Mouse (Mus musculus): ENCODE results near the gene Adgrb2.

The Adgrb2 gene

DNA sequence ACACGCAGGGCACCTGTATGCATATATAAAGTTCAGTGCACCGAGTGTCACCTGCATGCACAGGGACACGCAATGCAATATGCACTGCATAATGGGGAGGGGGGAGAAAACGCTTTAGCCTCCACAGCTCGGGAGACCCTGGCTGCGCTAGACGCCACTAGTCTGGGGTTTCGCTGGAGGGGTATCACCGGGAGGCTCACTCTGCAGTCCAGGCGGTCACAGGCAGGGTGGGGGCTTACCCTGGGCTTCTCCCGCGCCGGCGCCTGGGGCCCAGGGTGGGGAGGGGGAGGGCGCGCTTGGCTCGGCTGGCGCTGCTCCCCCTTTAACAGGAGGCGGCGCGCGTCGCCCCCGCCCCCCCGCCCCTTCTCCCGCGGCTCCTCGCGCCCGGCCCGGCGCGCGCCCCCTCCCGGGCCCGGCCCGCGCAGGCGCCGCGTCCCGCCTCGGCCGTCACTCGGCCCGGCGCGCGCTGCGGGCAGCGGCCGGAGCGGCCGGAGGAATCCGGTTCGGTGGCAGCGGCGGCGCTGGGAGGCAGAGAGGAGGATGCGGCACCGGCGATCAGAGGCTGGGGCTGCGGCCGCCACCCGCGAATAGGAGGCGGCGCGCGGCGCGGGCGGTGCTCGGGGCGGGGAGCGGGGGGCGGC lies at the start of gene Adgrb2:
TSS of gene Adgrb2 (plus strand) at position 450 of the 641 bp plus-strand sequence.
- DNase-seq, result no peak

DNA sequence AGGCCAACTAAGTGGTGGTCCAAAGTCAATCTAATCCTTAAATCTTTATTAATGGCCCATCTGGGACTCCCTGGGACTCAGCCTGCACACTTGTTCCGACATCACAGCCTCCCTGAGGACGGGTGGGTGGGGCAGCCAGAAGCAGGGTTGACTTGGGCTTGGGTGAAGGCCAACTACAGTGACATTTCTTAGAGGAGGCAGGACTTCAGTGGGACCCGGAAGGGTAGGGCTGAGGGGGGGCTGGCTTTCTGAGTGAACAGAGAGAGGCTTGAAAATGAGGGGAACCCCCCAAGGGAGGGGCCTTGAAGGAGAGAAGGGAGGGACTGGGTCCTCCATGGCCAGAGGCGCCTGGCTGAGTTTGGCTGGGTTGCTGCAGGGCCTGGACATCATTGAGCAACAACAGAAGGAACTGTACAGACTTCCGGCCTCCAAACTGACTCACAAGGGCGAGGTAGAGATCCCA lies 33.3 kb upstream of the Adgrb2 start:
- DNase-seq, result no peak

DNA sequence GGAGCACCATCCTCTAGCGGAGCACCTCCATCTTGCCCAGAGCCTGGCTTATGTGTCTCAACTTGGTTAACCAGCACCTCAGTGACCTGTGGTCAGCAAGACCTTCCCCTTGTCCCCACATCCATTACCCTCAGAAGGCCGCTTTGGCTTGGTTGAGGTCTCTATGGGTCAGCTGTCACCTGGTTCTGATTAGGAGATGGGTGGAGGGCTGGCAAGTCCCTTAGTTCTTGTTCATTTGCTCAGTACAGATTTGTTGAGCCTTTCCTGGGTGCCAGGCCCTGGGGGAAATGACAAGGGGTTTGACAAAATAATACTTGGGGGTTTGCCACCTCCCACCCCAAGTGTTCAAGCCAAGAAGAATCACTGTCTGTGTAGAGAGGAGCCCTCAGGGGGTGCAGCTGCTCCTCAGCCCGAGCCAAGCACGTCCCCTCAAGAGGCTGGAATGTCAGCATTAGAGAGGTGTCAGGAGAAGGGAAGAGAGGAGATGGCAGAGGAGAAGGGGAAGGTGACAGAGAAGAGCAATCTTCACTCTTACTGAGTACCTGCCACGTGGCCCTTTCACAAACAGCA lies 32.3 kb upstream of the Adgrb2 start:
- DNase-seq, result no peak

DNA sequence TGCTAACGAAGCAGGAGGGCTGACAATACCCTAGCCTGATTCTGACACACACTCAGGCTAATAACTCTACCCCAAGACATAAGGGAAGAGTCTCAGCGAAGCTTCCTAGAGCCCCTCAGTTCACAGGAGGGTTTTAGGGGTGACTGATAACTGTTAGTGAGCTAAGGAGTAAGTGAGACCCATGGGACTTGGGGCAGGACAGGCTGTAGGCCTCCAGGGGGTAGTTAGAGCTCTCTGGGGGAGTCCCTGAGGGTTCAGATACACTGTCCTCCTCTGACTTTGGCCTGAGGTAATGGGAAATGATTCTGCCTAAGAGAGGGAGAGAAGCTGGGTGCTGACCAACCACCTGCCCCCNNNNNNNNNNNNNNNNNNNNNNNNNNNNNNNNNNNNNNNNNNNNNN lies 30.1 kb upstream of the Adgrb2 start:
- DNase-seq, result no peak

DNA sequence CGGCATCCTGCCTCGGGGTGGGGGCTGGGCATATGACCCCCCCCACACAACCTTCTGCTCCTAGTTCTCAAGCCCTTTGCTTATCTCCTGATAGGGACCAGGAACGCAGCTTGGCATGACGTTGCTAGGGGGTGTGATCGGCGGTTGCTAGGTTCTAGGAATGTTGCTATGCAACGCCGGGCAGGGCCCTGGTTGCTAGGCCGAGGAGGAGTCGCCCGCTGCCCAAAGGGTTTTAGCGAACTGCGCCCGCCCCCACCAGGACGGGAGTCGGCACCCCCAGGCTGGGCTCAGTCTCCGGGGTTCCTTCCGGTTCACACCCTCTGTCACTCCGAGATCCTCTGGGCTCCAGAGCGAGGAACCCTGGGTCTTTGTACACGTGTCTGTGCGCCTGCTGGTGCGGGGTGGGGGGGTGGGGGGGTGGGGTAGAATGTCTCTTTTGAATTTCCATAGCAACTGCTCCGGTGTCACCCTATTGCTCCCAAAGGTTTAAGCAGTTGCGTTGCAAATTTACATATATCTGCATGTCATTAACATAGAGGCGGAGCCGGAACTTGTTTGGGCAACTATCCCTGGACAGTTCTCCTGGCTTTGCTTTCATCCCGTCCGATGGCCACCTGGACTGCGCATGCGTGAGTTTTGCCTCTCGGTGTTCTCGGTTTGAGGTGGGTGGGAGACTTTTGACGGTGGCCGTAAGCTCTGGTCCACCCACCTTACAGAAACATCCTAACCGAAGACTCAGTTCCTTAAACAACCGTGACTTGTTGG lies 24.3 kb upstream of the Adgrb2 start:
- DNase-seq, result peak; percentile 46

DNA sequence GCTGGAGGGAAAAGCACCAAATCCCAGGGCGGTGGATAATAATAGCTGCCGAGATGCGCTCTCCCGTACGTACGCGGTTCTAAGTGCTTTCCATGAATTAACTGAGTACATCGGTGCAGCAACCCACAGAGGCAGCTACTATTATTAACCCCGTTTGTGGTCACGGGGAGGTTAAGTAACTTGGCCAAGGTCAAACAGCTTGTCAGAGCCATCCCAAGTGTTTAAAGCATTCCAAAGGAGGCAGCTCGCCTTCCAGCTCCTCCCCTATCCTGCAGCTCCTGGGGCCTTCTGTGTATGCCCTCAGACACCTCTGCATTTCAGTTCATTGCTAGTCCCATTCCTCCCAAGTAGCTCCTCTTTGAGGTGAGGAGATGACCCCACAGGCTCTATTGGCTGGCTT lies 19.4 kb upstream of the Adgrb2 start:
- DNase-seq, result no peak

DNA sequence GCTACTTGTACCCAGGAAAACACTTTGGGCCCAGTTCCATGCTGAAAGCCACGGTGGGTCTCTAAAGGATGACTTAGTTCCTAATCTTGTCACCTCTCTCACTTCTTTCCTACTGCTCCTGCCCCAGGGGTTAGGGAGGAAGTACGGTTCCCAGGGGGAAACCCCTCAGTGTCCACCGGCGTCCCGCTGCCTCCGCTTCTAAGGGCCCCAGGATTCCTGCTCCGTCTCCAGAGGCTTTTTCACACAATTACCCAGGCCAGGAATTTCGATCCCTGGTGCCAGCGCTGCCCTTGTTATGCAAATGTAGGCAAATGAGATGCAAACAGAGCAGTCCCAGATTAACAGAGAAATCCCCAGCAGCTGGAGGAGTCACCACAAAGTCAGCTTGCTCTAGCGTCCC lies 18.5 kb upstream of the Adgrb2 start:
- DNase-seq, result no peak

DNA sequence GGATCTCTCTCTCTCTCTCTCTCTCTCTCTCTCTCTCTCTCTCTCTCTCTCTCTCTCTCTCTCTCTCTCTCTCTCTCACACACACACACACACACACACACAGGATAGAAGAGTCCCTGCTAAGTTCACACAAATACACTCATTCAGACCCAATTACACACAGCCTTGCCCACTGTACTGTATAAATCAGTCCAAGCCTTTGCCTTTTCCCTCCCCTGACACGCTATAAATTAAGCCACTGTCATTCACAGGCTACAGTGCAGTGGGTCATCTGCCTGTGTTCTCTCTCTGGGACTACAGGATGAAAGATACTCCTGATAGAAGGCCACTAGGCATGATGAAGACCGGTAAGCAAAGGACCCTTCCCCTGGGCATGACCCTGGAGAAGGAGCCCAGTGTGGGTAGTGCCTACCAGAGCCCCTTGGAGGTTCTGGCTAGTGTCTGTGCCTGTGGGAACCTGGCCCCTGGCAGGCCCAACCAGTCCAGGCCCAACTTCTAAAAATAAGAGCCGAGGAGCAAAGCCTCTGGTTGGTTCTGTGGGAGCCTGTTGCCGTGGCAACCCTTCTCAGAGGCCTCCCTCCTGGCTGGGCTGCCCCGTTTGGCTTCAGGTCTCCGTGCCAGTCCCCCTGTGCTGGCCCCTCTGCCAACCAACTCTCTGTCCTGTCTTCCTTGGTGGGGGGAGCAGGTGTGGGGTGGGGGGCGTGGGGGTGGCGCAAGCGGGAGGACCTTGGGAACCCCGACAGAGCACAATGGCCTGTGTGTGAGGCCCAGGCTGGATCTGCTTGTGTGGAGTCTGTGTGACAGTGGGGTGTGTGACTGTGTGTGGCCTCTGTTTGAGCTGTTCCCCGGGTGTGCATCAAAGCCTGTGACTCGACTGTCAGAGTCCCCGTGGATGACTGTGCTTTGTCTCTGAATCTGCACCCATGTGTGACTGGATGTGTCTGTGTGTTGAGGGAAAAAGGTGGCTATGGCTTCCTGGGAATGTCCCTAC lies 17.4 kb upstream of the Adgrb2 start:
- DNase-seq, result no peak

DNA sequence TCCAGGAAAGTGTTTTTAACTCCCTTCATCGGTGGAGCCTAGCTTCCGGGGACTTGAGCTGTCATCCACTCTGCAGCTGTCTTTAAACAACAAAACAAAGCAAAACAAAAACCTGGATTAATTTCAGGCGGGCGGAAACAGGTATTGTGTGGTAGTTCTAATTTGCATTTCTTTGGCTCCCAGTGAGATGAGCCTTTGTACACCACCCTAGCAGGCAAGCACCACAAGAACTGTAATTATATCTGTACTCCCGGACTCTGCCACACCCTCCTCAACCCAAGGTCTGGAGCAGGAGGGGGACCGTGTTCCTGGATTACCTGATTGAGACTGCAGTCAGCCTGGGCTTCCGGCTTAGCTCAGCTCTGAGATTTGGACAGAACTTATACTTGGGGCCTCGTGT lies 14.5 kb upstream of the Adgrb2 start:
- no peak for DNase-seq

DNA sequence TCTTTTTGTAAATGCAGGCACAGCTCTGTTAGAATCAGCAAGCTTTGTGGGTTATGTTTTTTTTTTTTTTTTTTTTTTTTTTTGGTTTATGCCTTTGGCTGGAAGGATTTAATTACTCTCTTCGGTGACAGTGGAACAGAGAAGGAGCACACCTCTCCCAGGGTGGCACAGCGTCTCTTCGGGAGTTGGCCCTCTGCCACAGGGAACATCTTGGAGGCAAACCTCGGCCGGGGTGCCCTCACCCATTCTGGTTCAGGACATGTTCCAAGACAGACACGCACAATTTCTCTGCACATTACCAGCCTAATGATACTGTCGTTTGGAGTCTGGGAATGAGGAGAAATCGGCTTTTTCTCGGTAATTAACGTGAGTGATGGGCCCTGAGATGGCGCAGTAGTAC lies 13.8 kb upstream of the Adgrb2 start:
- no peak for DNase-seq

DNA sequence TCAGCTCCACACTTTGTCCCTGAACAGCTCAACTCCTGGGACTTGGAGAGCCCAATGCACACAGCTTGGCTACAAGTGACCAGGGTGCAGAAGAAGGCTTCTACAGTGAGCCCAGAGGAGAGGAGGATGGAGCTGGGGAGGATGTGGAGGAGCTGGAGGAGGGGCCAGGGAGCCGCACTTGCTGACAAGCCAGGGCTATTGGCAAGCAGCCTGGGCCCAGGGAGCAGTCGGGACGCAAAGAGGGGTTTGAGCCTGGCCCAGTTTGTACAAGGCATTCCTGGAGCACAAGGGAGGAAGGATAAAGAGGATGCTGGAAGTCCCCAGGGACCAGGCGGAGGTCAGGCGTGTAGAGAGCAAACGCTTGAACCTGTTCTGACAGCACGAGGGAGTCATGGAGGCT lies 12.7 kb upstream of the Adgrb2 start:
- DNase-seq, result no peak

DNA sequence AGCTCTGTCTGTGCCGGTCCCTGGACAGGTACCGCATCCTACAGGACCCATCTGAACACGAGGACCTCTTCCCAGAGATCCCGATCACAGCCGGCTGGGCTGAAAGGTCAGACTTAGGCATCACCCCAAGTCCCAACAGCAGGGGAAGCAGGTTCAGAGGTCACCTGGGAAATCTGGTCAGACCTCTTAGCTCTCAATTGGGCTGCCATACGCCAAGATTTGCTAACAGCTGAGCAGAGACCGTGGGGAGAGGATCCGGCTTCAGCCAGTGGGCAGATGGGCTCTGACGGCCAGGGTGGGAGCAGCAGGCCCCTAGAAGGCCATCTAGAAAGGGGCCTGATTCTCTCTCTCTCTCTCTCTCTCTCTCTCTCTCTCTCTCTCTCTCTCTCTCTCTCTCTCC lies 10.4 kb upstream of the Adgrb2 start:
- no peak for DNase-seq

DNA sequence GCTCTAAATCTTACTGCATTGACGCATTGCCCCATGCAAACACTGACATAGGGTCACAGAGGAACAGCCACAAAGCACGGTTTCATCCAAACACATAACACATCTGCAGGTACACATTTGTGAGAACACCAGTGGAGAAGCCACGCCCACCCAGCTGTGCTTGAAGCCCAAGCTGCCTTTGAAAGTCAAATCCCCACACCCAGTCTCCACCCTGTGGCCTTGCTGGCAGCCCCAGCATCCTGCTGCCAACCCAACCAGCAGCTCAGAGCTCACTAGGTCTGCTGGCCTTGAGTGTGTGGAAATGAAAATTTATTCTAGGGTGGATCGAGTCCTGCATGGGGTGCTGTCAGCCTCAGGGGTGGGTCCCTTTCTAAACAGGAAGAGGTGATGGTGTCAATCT lies 7.4 kb upstream of the Adgrb2 start:
- DNase-seq, result no peak

DNA sequence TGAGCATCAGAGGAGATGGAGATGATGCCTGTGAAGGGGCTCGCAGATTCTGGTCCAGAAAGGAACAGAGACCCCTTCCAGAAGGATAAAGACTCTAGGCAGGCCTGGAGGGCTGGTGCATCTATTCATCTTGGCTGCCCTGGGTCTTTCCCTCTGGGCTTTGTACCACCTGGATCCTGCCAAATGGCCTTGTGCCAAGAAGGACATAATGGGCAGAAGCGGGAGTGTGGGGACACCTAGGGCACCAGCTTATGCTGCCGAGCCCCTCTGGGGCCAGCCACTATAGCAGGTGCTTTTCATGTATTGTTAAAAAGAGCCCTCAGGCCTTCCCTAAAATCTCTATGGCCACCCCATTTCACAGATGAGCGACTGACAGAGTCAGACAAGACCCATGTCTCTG lies 6.4 kb upstream of the Adgrb2 start:
- no peak for DNase-seq

DNA sequence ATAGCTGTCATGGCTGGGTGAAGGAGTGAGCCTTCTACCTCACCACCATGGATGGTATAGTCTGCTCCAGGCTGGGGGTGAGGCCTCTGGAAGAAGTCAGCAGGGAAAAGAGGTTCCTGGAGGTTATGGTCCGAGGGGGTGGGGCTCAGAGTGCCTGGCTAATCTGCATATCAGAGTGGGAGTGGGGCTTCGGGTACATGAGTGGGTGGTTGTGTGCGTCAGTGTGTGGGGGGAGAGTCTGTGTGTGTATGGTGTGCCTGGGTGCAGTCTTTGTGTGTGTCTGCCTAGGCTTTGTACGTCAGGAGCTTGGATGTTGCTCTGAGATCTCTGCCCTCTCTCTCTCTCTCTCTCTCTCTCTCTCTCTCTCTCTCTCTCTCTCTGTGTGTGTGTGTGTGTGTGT lies 5.7 kb upstream of the Adgrb2 start:
- no peak for DNase-seq

DNA sequence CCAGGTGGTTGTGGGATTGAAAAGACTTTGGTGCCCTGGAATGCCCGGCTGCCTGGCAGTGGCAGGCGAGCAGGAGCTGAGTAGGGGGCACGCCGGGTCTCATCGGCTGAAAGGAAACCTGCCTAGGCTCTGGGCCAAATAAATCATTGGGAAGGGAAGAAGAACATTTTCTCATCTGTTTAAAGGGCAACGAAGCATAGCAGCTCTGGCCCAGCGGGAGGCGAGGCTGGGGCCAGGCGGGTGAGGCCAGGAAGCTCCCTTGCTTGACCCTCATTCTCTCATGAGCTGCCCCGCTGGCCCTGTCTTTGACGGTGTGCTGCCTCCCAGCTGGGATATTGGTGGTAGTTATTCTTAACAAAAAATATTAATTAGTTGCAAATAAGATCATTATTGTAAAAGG lies 3.0 kb upstream of the Adgrb2 start:
- no peak for DNase-seq

DNA sequence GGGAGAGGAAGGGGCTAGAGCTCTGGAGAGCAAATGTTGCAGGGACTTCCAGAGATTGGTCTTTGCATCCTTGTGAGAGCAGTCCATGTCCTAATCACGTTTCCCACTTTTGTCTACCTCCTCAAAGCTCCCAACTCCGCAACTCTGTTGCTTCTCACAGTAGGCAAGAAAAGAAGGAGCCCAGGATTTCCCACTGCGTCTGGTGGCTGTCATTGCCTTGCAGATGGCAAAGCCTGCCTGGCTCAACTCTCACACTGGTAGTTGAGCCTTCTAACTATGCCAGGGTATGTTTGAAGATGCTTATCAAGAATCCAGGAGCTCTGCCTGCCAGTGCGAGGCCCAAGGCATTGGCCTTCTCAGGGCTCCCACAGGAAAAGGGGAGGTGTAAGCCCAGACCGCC lies 1.6 kb upstream of the Adgrb2 start:
- no peak for DNase-seq

DNA sequence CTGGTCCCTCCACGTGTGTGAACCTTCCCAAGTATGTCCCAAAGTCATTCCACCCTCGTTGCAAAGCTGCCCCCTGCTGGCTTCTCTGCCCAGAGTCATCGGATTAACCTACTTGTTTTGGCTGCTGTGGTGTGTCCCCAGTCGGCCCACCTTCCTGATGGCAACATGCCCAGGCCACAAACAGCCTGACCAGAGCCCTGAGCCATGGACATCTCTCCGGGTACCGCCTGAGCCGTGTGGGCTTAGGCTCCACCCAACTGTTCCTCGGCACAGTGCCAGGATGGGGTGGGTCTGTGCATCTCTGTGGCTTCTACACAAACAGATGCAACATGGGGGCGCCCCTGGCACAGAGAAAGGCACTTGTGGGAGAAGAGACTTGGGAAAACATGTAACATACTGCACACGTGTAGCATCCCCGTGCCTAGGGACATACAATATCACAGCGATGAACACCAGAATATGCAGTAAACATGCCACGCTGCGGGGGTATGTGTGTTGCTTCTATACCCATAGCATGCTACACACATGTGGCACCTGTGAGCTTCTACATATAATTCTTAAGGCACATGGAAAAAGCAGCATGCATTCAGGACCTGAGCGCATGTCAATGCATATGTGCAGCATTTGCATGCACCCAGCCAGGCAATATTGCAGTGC lies 778 bp upstream of the Adgrb2 start:
- DNase-seq, result peak; percentile 80

DNA sequence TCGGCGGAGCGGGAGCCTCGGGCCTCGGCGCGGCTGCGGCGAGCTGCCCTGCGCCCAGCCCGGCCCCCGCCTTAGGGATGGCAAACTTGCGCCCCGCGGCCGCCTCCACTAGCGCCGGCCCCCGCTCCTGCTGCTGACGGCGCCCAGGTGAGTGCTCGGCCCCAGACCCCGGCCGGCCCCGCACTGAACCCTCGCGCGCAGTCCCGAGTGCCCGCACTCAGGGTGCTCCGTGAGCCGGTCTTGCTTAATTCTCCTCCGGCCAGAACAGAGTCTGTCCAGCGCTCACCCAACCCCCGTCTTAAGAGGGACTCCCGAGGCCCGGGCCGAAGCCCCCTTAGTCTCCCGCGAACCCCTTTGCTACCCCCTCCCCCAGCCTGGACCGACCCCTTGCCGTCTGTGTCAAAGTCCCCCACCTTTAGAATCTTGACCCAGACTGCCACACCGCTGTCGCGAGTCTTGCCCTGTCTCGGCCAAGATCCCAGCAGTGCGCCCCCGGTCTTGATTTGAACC lies 546 bp downstream of the Adgrb2 start:
- no peak for DNase-seq

DNA sequence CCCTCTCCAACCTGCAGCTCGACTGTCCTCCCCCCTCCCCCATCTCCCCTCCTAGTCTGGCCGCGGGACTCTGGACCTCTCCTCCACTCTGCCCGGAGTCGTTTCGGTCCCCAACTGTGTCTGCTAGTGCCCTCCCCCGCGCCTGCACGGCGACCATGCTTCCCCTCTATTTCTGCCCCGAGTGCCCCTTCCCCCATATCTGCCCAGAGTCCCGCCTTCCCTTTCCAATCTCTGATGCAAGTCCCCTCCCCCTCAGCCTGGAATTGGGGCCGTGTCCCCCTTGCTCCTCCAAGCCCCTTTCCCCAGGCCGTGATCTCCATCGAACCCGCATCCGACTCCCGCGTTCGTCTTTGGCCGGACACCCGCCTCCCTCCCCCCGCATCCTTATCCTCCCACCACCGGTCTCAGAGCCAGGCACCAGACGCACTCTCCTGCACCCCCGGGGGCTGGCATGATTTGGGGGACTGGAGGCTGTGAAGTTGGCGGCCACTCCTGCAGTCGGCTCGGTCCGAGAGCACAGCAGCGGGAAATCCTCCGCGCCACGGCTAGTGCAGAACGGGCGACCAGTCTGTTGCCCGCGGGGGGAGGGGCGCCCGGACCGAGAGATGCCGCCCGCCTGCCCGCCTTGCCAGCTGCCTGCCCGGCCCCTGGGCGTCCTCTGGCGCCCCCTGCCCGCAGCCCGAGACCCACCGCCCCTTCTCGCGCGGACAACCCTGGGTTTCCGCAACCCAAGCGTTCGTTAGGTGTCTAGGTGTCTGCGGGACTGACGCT lies 1.2 kb downstream of the Adgrb2 start:
- DNase-seq, result peak; percentile 78

DNA sequence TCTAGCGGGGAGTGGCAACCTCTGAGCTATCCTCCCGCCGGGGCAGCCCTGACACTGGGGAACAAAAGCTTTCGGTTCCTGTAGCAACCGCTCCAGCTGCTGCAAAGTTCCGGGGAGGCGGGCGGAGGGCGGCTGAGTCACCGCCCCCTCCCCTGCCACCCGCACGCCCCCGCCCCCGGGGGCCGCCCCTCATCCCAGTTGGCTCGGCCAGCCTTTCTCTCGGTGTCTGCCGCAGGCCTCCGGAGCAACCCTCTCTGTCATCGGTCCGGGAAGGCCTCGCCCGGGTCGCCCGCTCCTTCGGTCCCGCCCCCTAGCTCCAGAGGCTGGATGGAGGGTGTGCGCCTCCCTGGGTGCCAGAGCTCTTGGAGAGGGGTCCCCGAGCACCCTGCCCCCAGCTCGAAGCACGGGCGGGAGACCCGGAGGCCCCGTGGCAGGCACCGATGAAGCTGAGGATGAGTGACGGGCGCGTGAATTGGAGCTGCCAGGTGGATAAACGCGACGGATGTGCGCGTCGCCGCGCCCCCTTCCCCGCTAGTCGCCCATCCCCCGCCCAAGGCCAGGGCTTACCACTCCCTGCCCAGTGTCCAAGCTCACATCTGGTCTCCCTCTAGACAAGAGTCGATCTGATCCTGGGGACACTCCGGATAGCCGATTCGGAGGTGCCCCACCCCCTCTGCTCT lies 3.3 kb downstream of the Adgrb2 start:
- DNase-seq, result no peak

Measured in cerebellum, adult 11 months (tissue).